Mouse (Mus musculus) neural tube, embryonic 12.5 days (tissue): ENCODE measurements around the gene ccdc198. TPM values are rescaled to one million over a fixed set of nuclear protein-coding genes. Genes with fewer than 3 reads are reported as not detected.
"Not testable (repeated sequence)": the region's sequence is repeated elsewhere in the genome, so short reads cannot be mapped to it uniquely, and the experiment has no call there.

Experiments used
- ATAC-seq: fragments of 200-750 bp; cut with Nextera tagmentation; 2 replicates; pipeline ENCODE4 v1.8.0; 2017; ENCODE audit warnings: low read depth, mild to moderate bottlenecking, moderate TSS enrichment, moderate library complexity; ENCODE audit not compliant: low FRiP score
- H3K27ac ChIP-seq: fragments of 300-500 bp; sonication (generic); 2 replicates; pipeline ENCODE4 v1.5.1; 2016
- H3K27me3 ChIP-seq: fragments of 300-500 bp; sonication (generic); replicated peaks from 2 replicates; pipeline ENCODE4 v1.6.1; 2016; ENCODE audit warnings: mild to moderate bottlenecking
- H3K36me3 ChIP-seq: fragments of 300-500 bp; sonication (generic); 2 replicates; pipeline ENCODE4 v1.6.1; 2016; ENCODE audit warnings: mild to moderate bottlenecking
- H3K4me1 ChIP-seq: fragments of 300-500 bp; sonication (generic); 2 replicates; pipeline ENCODE4 v1.6.1; 2016
- H3K4me2 ChIP-seq: fragments of 300-500 bp; sonication (generic); replicated peaks from 2 replicates; pipeline ENCODE4 v1.6.1; 2016; ENCODE audit warnings: mild to moderate bottlenecking
- H3K4me3 ChIP-seq: fragments of 300-500 bp; sonication (generic); 2 replicates; pipeline ENCODE4 v1.5.1; 2016
- H3K9ac ChIP-seq: fragments of 300-500 bp; sonication (generic); 2 replicates; pipeline ENCODE4 v1.6.1; 2016; ENCODE audit warnings: mild to moderate bottlenecking
- H3K9me3 ChIP-seq: fragments of 300-500 bp; sonication (generic); 2 replicates; pipeline ENCODE4 v1.6.1; 2016; ENCODE audit warnings: mild to moderate bottlenecking
- WGBS: fragments of 180-500 bp; shearing (Covaris S2); methylation state at CpG from one replicate; pipeline ENCODE4 v1.1.7; 2016; 5-methylcytosine and 5-hydroxymethylcytosine counted together
- polyA plus RNA-seq: library from polyadenylated mRNA; unstranded; fragments of >200 nt; fragmentation: Nextera tagmentation; extraction: Ambion mirVana; gene quantifications from 2 replicates; pipeline ENCODE4 v1.2.1, GENCODE M21; 2016

The ccdc198 gene
- polyA plus RNA-seq, 1 experiment from 2014 or later = 0.43 TPM

DNA sequence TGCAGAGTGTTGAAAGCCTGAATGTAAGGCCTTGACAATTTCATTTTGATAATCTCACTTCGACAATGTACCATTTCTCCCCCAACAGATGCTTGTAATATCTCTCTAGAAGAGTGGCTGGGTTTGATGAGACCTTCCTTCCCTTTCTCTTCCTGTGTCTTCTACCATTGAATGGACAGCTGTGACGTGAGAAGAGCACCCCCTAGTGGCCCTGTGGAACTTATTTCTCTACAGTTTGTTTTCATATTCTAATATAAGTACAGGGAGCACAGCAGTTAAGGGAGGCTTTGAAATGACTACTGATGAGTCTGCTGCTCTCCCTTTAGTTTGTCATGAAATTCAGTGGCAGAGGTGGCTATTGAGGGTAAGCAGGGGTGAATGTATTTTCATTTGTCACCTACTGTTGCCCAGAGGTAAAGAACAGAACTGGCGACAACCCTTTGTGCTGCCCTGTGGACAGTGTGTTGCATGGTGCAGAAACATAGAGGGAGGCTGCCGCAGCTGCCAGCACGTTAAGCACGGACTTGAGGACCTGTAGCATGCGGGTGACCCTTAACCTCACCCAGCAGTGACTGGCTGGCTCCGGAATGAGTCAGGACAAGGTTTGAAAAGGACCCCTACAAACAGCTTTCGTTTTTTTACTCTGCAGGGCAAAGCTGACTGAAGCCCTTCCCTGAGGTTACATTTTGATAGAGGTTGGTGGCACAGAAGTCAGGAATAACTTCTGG is 10.3 kb downstream of the ccdc198 start:
- Histone ChIP-seq H3K4me1 (no peaks in the 10 kb centered on the region), H3K27ac (no peak overlapping the region), H3K4me3 (no peak overlapping the region), H3K36me3 (no peaks in the 10 kb centered on the region), H3K4me2 (no peak overlapping the region), H3K9ac (no peak overlapping the region), H3K9me3 (no peaks in the 10 kb centered on the region), H3K27me3 (no peaks in the 10 kb centered on the region)
- 50% methylated on average over 9 of the region's 9 CpGs for WGBS
- no peak for ATAC-seq

- H3K4me3 ChIP-seq = no peak overlapping the region
- H3K4me2 ChIP-seq = no peak overlapping the region
- WGBS = 93% methylated on average over 3 of the region's 3 CpGs
- H3K9me3 ChIP-seq = no peaks in the 10 kb centered on the region
- no peaks in the 10 kb centered on the region for H3K36me3 ChIP-seq
- no peaks in the 10 kb centered on the region for H3K4me1 ChIP-seq
- no peak overlapping the region for H3K27ac ChIP-seq
- H3K27me3 ChIP-seq = no peaks in the 10 kb centered on the region
- H3K9ac ChIP-seq = no peak overlapping the region
- ATAC-seq = no peak
These were observed 13.4 kb downstream of the ccdc198 start for GRCm38 (mm10) chr14:49231845-49232244.

- Histone ChIP-seq H3K27me3 (no peaks in the 10 kb centered on the region), H3K36me3 (no peaks in the 10 kb centered on the region), H3K9me3 (no peaks in the 10 kb centered on the region), H3K4me1 (no peaks in the 10 kb centered on the region), H3K27ac (no peak overlapping the region), H3K4me3 (no peak overlapping the region), H3K4me2 (no peak overlapping the region), H3K9ac (no peak overlapping the region)
- ATAC-seq = no peak
- WGBS = 85% methylated on average over 11 of the region's 11 CpGs
These were observed 18.3 kb downstream of the ccdc198 start for GRCm38 (mm10) chr14:49226986-49227385.

DNA sequence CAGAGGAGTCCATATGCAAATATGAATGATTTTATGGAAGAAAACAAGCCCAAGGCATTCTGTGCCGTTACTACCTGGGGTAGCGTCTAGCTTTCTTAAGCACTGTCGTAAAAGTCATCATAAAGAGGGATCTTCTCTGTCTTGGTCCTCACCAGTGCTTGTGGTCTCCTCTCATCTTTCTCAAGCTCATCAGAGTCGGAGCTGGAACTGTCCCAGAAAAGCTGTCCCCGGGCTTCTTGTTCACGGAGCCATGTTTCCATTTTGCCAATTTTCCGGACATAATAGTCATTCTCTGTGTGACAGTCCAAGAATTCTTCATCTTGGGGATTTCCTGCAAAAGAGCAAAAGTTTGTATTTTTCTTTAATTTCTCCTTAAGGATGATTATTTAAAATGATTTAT is 18.8 kb downstream of the ccdc198 start:
- 76% methylated on average over 7 of the region's 7 CpGs for WGBS
- Histone ChIP-seq H3K9me3 (no peaks in the 10 kb centered on the region), H3K27ac (no peak overlapping the region), H3K36me3 (no peaks in the 10 kb centered on the region), H3K4me1 (no peaks in the 10 kb centered on the region), H3K4me2 (no peak overlapping the region), H3K4me3 (no peak overlapping the region), H3K9ac (no peak overlapping the region), H3K27me3 (no peaks in the 10 kb centered on the region)
- ATAC-seq = no peak

DNA sequence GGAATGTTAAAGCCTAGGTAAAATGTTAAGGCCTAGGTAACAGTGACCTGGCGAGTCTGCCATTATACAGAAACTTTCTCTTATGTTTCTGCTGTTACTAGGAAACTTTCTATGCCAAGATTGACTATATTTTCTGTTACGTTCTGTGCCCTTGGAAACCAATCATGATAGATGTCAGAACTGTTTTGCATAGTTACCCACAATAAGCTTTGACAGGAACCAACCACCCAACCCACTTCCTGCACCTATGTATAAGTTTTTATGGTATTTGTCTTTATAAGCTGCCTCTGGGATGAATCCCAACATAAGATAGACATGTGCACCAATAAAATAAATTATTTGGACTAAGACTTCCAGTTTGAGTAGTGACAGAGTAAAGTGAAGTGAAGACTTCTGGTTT is 23.5 kb downstream of the ccdc198 start:
- no peaks in the 10 kb centered on the region for H3K4me1 ChIP-seq
- no peak overlapping the region for H3K4me2 ChIP-seq
- no peak for ATAC-seq
- no peaks in the 10 kb centered on the region for H3K27me3 ChIP-seq
- H3K36me3 ChIP-seq = no peaks in the 10 kb centered on the region
- WGBS = 94% methylated on average over 2 of the region's 2 CpGs
- no peaks in the 10 kb centered on the region for H3K9me3 ChIP-seq
- H3K9ac ChIP-seq = no peak overlapping the region
- no peak overlapping the region for H3K4me3 ChIP-seq
- no peak overlapping the region for H3K27ac ChIP-seq

GRCm38 (mm10) chr14:49219466-49220022 is 25.7 kb downstream of the ccdc198 start:
- H3K27me3 ChIP-seq, H3K4me3 ChIP-seq, H3K4me2 ChIP-seq, H3K27ac ChIP-seq, H3K36me3 ChIP-seq, H3K9ac ChIP-seq, ATAC-seq, H3K9me3 ChIP-seq, H3K4me1 ChIP-seq: not testable (repeated sequence)
- 90% methylated on average over 4 of the region's 4 CpGs for WGBS

- 73% methylated on average over 7 of the region's 7 CpGs for WGBS
- Histone ChIP-seq H3K4me2 (no peak overlapping the region), H3K4me1 (no peaks in the 10 kb centered on the region), H3K27me3 (no peaks in the 10 kb centered on the region), H3K9ac (no peak overlapping the region), H3K27ac (no peak overlapping the region), H3K9me3 (no peaks in the 10 kb centered on the region), H3K36me3 (no peaks in the 10 kb centered on the region), H3K4me3 (no peak overlapping the region)
- no peak for ATAC-seq
These were observed 26.6 kb downstream of the ccdc198 start for GRCm38 (mm10) chr14:49218677-49219076.

DNA sequence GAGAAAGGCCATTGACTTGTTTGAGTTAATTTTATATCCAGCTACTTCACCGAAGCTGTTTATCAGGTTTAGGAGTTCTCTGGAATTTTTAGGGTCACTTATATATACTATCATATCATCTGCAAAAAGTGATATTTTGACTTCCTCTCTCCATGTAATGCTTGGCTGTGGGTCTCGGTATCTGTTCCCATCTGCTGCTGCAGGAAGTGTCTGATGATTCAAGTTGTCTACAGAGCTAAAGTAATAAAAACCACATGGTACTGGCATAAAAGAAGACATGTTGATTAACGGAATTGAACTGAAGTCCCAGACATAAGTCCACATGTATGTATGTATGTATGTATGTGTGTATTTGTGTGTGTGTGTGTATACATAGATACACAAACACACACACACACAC is 35.1 kb downstream of the ccdc198 start:
- not testable (repeated sequence) for H3K27me3 ChIP-seq, H3K36me3 ChIP-seq, H3K9ac ChIP-seq, ATAC-seq, H3K4me2 ChIP-seq, H3K9me3 ChIP-seq, H3K4me3 ChIP-seq, H3K27ac ChIP-seq, H3K4me1 ChIP-seq
- WGBS = 90% methylated on average over 3 of the region's 3 CpGs

GRCm38 (mm10) chr14:49201073-49201778 is 44.0 kb downstream of the ccdc198 start:
- no peaks in the 10 kb centered on the region for H3K9me3 ChIP-seq
- H3K36me3 ChIP-seq = no peaks in the 10 kb centered on the region
- H3K4me3 ChIP-seq = no peak overlapping the region
- ATAC-seq = no peak
- H3K27ac ChIP-seq = no peak overlapping the region
- no peak overlapping the region for H3K9ac ChIP-seq
- H3K4me2 ChIP-seq = no peak overlapping the region
- 85% methylated on average over 9 of the region's 9 CpGs for WGBS
- H3K4me1 ChIP-seq = no peaks in the 10 kb centered on the region
- H3K27me3 ChIP-seq = no peaks in the 10 kb centered on the region

GRCm38 (mm10) chr14:49197031-49197527 is 48.2 kb downstream of the ccdc198 start:
- Histone ChIP-seq H3K9ac (no peak overlapping the region), H3K27ac (no peak overlapping the region), H3K9me3 (no peaks in the 10 kb centered on the region), H3K4me2 (no peak overlapping the region), H3K27me3 (no peaks in the 10 kb centered on the region), H3K36me3 (no peaks in the 10 kb centered on the region), H3K4me1 (no peaks in the 10 kb centered on the region), H3K4me3 (no peak overlapping the region)
- no peak for ATAC-seq
- WGBS = 92% methylated on average over 2 of the region's 2 CpGs

- H3K4me3 ChIP-seq = no peak overlapping the region
- H3K4me2 ChIP-seq = no peak overlapping the region
- H3K36me3 ChIP-seq = peaks cover 18% of the 10 kb centered on the region
- ATAC-seq = no peak
- H3K27ac ChIP-seq = no peak overlapping the region
- H3K9ac ChIP-seq = no peak overlapping the region
- no peaks in the 10 kb centered on the region for H3K9me3 ChIP-seq
- 91% methylated on average over 2 of the region's 2 CpGs for WGBS
- H3K27me3 ChIP-seq = no peaks in the 10 kb centered on the region
- no peaks in the 10 kb centered on the region for H3K4me1 ChIP-seq
These were observed 59.0 kb downstream of the ccdc198 start for GRCm38 (mm10) chr14:49186270-49186669.

GRCm38 (mm10) chr14:49179736-49180135 is 65.5 kb downstream of the ccdc198 start:
- 83% methylated on average over 3 of the region's 3 CpGs for WGBS
- Histone ChIP-seq H3K9ac (no peak overlapping the region), H3K27ac (no peak overlapping the region), H3K4me3 (no peak overlapping the region), H3K9me3 (no peaks in the 10 kb centered on the region), H3K27me3 (no peaks in the 10 kb centered on the region), H3K4me2 (no peak overlapping the region), H3K36me3 (peaks cover 17% of the 10 kb centered on the region), H3K4me1 (peaks cover under 1% of the 10 kb centered on the region)
- no peak for ATAC-seq
